Mouse (Mus musculus) cerebellum, adult 11 months (tissue): ENCODE results near the gene Ucn2.

Experiments used
- DNase-seq: peaks from one replicate; pipeline ENCODE4 v3.0.0; 2022

Ucn2 gene

GRCm38 (mm10) chr9:108992620-108993361, 7.0 kb downstream of the Ucn2 start:
- DNase-seq = no peak

- DNase-seq = no peak
Observed at GRCm38 (mm10) chr9:108996411-108996810, 10.6 kb downstream of the Ucn2 start.

GRCm38 (mm10) chr9:108998287-108999166, 12.7 kb downstream of the Ucn2 start:
- no peak for DNase-seq

GRCm38 (mm10) chr9:108999167-108999526, 13.3 kb downstream of the Ucn2 start:
- DNase-seq = no peak

GRCm38 (mm10) chr9:109000726-109001125, 14.9 kb downstream of the Ucn2 start:
- peak; percentile 56 for DNase-seq

GRCm38 (mm10) chr9:109003201-109003600, 17.4 kb downstream of the Ucn2 start:
- DNase-seq = no peak

- DNase-seq = no peak
Observed at GRCm38 (mm10) chr9:109007025-109007780, 21.4 kb downstream of the Ucn2 start.

GRCm38 (mm10) chr9:109008081-109008480, 22.3 kb downstream of the Ucn2 start:
- DNase-seq = no peak

GRCm38 (mm10) chr9:109008994-109009635, 23.3 kb downstream of the Ucn2 start:
- DNase-seq = no peak

GRCm38 (mm10) chr9:109009636-109010315, 24.0 kb downstream of the Ucn2 start:
- DNase-seq = no peak

- no peak for DNase-seq
Observed at GRCm38 (mm10) chr9:109010316-109010690, 24.5 kb downstream of the Ucn2 start.

- no peak for DNase-seq
Observed at GRCm38 (mm10) chr9:109015397-109015796, 29.6 kb downstream of the Ucn2 start.

- DNase-seq = no peak
Observed at GRCm38 (mm10) chr9:109016973-109017604, 31.3 kb downstream of the Ucn2 start.

- no peak for DNase-seq
Observed at GRCm38 (mm10) chr9:109021428-109021827, 35.6 kb downstream of the Ucn2 start.

GRCm38 (mm10) chr9:109022866-109023685, 37.3 kb downstream of the Ucn2 start:
- DNase-seq = no peak

GRCm38 (mm10) chr9:109027521-109027920, 41.7 kb downstream of the Ucn2 start:
- no peak for DNase-seq

- DNase-seq = no peak
Observed at GRCm38 (mm10) chr9:109028421-109028820, 42.6 kb downstream of the Ucn2 start.

- no peak for DNase-seq
Observed at GRCm38 (mm10) chr9:109028919-109029318, 43.1 kb downstream of the Ucn2 start.

- no peak for DNase-seq
Observed at GRCm38 (mm10) chr9:109030312-109030711, 44.5 kb downstream of the Ucn2 start.

GRCm38 (mm10) chr9:109031001-109031400, 45.2 kb downstream of the Ucn2 start:
- DNase-seq = no peak

GRCm38 (mm10) chr9:109031686-109032085, 45.9 kb downstream of the Ucn2 start:
- no peak for DNase-seq
